Mouse (Mus musculus) 3T3-L1 (cell line): ENCODE results near the gene Ptpn6.
"Not testable (repeated sequence)": the region's sequence is repeated elsewhere in the genome, so short reads cannot be mapped to it uniquely, and the experiment has no call there.

Experiments used
- DNase-seq: peaks from one replicate; pipeline ENCODE4 v3.0.0-alpha.2; 2015; ENCODE audit warnings: low read depth, low spot score

Ptpn6 gene

DNA sequence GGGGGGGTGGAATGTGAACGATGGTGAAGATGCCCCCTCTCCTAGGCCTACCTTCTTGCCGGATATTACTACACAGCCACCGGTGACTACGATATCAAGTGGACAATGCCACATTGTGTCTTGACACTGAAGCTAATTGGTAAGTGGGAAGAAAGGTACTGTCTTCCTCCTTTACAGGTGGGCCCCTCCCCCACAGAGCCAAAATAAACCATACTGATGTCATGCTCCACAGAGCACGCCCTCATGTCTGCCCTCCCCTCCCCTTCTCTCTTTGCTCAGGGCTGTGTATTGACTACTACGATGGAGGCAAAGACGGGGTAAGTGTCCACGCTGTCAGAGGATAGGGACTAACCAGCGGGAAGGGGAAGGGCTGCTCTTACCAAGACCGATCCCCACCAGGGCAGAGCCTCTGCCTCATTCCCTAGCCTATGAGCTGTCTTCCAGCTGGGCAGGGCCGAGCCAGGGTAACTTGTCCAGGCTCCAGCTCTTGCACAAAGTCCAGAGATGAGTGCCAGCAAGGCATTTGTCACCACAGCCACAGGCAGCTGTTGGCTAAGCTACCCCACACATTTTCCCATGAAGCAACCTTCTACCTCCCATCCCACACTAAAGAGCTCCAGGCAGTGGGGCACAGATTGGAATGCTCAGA is 38.4 kb downstream of the Ptpn6 start:
- DNase-seq: peak; percentile 98

DNA sequence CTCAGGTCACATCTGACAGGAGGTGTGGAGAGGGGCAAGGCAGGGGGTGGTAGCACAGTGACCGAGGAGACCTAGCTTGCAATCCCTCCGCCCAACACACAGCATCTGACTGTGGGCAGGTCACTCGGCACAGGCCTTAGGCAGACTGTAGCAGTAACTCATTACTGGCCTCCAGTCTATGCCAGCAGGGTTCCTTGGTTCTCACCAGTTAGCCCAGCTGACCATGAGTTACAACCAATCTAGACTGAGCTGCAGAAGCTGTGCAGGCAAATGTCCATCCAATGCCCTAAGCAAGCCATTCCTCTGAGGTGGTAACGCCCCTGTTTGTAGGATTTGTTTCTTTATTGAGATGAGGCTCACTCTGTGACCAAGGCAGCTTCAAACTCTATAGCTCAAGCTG is 39.1 kb downstream of the Ptpn6 start:
- DNase-seq: no peak

DNA sequence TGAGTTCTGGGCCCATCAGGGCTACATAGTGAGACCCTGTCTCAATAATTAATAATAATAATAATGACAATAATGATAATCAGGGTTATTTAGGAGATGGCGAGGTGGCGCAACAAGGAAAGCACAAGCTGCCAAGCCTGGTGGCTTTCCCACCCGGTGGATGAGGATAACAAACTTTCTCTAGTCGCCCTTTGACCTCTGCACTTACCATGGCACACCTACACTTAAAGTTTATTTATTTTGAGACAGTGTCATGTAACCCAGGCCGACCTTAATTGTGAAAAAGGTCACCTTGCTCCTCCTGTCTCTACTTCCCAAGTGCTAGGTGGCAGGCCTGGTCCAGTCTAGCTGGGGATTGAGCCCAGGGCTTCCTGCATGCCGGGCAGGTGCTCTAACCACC is 39.8 kb downstream of the Ptpn6 start:
- DNase-seq: no peak

DNA sequence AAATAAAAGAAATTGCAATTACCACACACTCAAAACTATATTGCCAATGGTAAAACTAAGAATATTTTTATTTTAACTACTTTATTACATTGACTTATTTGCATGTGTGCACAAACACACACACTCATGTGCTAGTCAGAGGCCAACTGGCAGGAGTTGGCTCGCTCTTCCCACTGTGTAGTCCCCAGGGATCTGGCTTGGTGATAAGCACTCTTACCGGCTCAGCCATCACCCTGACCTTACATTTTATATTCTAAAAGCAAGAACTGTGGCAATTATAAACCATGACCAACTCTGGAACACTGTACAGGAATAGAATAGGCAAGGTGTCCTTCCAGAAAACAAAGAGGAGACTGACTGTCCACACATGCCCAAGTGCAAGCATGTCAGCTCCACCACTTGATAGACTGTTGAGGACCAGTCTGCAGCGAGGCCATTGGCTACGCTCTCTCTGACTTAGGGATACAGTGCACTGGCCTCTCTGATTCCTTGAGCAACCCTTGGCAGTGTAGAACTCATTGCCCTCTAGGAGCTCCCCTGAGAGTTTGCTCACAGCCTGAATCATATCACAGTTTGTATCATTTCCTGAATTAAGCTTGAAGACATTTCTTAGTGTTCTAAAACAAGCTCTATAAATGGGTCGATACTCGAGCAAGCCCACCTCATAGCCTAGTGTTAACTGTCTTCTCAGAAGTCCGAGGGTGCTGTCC is 41.9 kb downstream of the Ptpn6 start:
- peak; percentile 71 for DNase-seq

DNA sequence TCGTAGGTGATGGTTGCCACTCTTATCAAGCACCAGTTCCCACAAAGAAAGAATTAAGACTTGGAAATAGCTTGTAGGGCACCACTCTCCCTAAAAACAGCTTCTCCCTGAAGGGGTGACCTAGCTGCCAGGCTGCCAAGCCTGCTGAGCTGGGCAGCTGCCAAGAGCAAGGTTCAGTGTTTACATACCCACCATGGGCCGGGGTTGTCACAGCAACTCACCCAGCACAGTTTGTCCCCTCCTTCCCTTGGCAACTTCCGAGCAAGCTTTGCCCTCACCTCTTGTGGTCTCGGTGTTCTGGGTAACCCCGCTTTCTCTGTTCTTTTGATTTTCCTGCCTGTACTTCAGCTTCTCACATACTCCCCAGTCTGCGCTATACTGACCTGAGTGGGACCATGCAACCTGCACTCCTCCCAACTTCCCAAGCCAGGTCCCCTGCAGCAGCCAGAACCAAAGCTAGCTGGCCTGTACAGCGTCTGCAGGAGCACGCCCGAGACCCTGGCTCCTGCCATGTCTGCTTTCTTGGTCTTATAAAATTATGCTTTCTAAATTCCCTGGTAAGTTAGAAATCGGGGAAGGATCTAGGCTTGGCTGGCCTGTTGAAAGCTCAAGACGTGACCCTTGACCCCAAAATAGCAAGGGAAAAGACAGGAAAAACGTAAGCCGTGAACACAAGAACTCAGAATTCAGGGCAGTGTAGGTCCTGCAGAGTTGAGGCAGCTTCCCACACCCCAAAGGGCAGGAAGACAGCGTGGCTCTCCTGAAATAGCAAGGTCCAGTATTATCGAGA is 44.2 kb downstream of the Ptpn6 start:
- no peak for DNase-seq

DNA sequence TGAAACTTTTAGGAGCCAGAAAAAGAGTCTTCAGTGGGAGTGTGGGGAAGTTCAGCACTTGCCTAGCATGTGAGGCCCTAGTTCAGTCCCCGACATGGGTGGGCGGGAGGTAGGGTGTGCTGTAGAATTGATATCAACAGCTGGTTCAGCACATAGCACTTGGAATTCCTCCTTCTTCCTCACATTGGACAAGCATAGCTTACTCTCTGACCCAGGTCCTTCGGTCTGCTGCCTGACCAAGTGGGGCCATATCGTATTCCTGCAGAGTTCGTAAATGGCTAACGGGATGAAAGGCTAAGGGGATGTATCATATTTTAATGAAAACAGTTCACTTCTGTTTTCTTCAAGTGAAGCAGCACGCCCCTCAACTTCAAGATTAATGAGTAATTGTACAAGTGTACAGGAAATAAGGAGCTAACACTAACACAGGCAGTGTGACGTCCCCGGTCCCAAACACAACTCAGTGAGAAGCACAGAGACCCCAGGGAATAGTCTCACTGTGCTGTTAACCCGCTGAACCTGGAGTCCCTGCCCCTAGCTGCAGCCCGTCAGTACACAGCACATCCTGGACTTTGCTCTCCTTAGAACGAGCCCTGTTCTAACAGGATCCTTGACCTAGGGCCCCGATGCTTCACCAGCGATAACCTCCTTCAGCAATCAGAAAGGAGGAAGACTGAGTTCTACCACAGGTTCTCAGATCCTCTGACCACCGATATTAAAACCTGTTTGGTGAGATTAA is 45.1 kb downstream of the Ptpn6 start:
- no peak for DNase-seq

DNA sequence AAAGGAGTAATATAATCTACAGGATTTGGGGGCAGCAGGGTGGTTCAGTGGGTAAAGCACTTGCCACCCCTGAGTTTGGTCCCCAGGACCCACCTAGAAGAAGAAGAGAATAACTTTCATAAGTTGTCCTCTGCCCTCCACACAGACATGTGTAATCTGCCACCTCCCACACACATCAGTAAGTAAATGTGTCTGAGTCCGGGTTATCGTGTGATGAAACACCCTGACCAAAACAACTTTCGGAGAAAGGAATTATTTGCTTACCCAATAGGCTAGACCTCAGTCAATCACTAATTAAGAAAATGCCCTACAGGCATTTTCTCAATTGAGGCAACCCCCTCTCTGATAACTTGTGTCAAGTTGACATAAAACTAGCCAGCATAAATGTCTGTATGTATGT is 48.0 kb downstream of the Ptpn6 start:
- DNase-seq: no peak

DNA sequence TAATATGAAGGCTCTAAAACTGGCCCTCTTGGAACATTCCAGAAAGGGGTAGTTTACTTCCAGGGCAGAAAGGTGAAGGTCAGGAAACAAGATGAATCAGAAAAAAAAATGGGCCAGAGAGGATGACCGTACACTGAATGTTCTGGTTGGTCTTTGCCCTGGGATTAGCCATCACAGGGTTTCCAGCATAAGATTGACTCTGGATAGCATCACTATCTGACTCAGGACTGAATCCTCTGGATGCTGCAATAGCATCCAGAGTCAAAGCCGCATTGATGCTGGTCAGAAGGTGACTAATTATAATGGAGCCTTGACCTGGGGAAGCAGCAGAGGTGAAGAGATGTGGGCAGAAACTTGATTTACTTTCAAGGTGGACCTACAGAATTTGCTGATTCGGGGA is 49.5 kb downstream of the Ptpn6 start:
- DNase-seq: peak; percentile 69

DNA sequence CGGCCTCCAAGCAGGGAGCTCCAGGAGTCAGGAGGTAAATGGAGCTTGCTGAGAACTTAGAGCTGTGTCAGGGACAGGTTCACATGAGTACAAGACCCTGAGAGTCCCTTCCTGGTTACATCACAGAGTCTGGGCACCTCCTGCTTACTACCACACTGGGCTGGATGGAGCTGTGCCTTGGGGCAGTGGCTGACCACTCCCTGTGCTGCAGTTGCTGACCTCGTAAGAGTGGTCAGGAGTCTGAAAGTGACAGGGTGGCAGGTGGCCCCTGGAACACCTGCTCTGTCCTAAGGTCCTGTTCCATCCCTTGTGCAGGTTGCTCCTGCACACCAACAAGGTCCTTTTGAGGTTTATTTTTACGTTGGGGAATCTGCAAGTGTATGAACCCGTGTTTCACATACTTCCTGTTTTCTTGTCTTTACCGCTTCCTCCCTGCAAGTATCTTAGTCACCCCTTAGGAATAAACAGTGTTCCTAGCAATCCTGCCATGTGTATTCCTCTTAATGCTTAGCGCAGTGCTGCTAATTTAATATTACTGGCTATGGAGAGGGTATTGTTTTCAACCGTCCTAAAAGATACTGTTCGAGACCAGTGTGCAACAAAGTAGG is 50.3 kb downstream of the Ptpn6 start:
- no peak for DNase-seq

DNA sequence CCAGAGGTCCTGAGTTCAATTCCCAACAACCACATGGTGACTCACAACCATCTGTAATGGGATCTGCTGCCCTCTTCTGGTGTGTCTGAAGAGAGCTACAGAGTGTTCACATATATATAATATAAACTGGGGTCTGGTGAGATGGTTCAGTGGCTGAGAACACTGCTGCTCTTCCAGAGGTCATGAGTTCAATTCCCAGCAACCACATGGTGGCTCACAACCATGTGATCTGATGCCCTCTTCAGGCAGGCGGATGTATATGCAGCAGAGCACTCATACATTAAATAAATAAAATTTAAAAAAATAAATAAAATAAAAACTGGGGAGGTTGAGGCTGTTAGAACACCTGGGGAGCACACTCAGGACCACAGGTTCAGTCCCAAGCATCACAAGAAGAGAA is 51.9 kb downstream of the Ptpn6 start:
- DNase-seq: not testable (repeated sequence)

DNA sequence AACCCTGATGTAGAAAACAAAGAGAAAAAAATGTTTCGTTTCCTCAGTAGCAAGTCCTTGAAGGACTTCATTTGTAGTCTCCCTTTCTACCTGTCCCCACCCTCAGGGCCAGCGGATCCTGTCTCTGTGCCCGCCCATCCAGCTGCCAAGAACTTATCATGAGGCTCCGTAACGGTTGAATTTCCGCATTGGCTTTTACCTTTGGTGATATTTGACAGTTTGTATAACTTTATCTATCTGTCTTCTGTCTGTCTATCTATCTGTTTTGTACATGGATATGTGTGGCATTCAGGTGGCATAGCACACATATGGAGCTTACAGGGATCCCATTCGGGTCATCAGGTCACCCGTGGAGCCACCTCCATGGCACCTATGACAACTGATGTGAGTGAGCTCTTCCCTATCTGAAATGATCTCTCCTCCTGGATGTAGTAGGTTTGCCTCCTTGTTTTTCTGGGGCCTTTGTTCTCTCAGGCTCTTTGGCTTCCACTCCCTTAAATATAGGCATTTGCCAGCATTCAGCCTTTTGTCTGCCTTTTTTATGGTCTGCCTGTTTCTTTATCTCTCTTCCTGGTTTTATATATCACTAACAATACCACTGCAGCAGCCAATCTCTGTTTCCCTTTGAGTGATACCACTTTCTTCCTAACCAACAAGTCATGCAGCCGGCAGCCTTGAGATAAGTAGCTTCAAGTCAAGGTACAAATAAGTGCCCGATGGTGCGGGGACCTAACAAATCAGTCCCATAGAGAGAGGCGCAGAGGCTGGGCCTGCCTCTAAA is 52.7 kb downstream of the Ptpn6 start:
- DNase-seq: no peak

DNA sequence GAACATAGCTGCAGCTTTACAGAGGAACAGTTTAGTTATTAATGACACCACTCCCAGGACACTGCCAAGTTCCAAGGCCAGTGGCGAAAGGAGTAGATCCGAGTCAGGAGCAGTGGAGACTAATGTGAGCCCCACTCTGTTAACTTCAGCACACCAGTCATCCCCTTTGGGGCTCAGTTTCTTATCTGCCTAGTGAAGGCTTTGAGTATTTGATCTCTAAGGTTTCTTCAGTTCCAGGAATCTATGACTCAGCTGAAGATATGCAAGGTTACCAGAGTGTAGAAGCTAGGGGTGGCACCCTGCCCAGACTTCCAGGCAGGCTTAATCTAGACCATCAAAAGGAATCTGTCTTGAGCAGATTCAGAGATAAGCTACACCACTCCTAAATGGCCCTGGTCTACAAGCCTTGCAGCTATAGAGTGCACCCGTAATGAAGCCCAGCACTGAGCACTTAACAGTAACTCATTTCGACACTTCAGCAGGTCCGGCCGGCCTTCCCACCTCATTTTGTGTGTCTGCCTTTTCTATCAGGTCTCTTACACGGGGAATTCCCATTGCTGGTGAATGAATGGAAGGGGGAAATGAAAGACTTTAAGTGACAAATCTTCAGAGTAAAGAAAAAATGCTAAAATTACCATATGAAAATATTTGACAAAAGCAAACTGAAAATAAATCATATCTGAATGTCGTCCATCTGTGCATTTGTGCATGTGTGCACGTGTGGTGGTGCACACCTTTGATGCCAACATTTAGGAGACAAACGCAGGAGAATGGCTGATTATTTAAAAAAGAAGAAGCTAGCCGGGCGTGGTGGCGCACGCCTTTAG is 54.7 kb downstream of the Ptpn6 start:
- peak; percentile 98 for DNase-seq

DNA sequence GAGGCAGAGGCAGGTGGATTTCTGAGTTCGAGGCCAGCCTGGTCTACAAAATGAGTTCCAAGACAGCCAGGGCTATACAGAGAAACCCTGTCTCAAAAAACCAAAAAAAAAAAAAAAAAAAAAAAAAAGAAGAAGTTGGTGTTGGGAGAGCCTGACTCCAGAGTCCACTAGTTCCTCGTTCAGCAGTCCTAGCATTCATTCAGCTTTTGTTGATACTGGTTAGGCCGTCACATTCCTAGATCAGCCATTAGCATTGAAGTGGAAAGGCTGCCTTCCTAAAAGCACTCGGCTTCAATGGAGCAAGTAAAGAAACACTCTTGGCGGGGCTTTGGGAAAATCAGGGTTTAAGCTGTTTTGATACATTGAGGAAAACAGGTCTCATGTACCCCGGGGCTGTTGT is 56.2 kb downstream of the Ptpn6 start:
- not testable (repeated sequence) for DNase-seq

DNA sequence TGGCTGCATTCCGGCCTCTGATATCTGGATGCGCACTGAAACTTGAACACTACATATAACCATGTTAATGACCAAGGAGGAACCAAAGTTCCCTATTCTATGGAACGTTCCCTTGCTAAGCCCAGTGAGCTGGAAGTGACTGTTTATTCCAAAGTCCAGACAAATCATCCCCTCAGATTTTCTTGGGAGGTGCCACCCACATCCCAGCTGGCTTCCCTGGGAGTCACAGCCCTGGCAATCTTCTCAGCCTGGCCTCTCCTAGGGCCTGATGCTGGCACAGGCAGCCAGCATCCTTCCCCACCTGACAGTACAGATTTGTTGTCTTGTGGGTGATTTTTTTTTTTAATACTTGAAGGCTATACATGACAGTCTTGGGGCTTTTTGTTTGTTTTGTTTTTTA is 59.0 kb downstream of the Ptpn6 start:
- DNase-seq: no peak

DNA sequence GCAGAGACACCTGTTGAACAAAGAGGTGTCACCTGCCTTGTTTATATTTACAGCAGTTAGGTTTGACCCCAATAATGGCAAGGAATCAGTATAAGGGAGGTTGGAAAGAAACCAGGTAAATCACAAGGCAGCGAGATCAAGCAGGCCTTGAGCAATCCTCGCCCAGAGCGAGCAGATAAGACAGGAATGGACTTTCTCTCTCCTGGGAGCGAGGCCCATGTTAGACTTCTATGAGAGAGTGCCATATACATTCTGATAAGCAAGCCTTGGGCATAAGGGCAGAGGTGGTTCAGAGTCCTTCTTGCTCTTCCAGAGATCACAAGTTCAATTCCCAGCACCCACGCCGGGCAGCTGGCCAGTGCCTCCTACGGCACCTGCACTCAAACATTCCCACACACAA is 59.7 kb downstream of the Ptpn6 start:
- no peak for DNase-seq

DNA sequence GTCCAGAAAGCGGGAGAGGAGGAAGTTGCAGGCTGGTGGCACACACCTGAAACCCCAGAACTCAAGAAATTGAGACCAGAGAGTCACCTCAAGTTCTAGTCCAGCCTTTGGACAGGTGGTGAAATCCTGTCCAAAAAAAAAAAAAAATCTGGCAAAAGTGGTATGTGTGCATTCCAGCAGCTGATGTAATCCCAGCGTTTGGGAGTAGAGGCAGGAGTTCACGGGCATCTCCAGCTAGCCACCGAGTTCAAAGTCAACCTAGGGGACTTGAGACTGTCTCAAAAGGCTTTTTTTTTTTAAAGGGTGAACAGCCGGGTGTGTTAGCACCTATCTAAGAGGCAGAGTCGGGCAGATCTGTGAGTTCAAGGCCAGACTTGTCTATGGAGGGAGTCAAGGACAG is 62.3 kb downstream of the Ptpn6 start:
- DNase-seq: no peak

DNA sequence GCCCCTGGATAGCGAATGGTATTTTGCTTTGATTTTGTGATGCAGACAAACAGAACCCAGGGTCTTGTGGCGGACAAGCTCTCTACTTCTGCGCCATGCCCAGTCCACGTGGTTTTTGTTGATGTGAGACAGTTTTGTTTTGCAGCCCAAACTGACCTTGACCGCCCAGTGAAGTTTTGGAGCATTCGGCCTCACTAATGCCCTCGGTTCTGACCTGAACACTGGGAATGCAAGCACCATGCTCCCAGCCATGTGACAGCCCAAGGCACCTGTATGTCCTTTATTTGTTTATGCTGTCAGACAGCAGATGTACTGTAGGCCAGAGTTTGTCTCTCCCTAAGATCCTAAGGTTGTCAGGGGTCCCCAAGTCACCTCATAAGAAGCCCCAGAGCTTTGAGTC is 63.9 kb downstream of the Ptpn6 start:
- no peak for DNase-seq

DNA sequence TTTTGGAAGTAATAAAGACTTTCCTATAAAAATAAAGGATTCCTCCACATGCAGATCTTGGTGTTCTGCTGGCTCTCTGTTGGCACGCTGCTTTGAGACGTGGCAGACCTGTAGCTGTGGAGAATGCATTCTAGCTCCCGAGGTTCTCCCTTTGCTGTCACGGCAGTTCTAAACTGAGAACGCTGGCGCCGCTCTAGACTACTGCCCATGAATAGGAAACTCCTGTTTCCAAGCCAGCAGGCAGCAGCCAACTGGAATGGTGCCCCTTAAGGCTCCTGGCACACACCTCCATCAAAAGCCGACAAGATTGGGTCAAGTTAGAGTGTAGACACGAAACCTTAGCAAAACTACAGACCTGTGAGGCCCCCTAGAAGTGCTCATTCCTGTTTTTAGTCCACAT is 64.9 kb downstream of the Ptpn6 start:
- DNase-seq: no peak

DNA sequence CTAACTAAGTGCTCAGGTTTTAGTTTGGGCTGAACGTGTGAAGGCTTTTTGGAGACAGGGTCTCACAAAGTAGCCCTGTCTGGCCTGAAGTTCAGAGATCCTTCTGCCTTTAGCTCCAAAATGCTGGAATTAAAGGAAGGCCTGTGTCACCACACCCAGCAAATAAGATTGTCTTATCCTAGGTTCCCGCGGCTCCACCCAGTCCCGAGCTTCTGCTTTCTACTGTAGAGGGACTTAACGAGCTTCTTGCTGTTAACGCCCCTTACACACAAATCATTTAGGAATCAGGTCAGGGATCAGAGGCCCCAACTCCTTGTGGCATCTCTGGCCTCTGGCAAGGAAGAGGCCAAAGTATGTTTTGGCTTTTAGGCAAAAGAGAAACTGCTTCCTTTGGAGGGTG is 66.4 kb downstream of the Ptpn6 start:
- DNase-seq: no peak
